Mouse (Mus musculus) myocyte (in vitro differentiated cells): ENCODE measurements around the gene Nubp1. TPM values are rescaled to one million over a fixed set of nuclear protein-coding genes. Genes with fewer than 3 reads are reported as not detected.

Experiments used
- H3K27me3 ChIP-seq: one replicate; pipeline ENCODE4 v1.6.1; 2011; ENCODE audit not compliant: control insufficient read depth, insufficient read depth, insufficient read length
- H3K36me3 ChIP-seq: one replicate; pipeline ENCODE4 v1.6.1; 2011; ENCODE audit not compliant: control insufficient read depth, insufficient read depth
- H3K4me2 ChIP-seq: one replicate; pipeline ENCODE4 v1.6.1; 2011; ENCODE audit warnings: low read depth, control low read depth
- H3K4me3 ChIP-seq: one replicate; pipeline ENCODE4 v1.5.1; 2011; ENCODE audit warnings: mild to moderate bottlenecking, control low read depth, moderate library complexity
- H3K79me2 ChIP-seq: one replicate; pipeline ENCODE4 v1.6.1; 2011; ENCODE audit not compliant: control insufficient read depth, insufficient read depth
- H3ac ChIP-seq: one replicate; pipeline ENCODE4 v1.6.1; 2011; ENCODE audit not compliant: control insufficient read depth, insufficient read length
- CEBPB ChIP-seq: IDR thresholded peaks from 2 replicates; pipeline ENCODE4 v1.6.1; 2011; ENCODE audit warnings: mild to moderate bottlenecking, moderate library complexity; ENCODE audit not compliant: poor library complexity, insufficient read depth, severe bottlenecking
- E2F4 ChIP-seq: IDR thresholded peaks from one replicate; pipeline ENCODE4 v1.6.1; 2011; ENCODE audit warnings: mild to moderate bottlenecking, control low read depth, moderate library complexity; ENCODE audit not compliant: insufficient read depth
- MAX ChIP-seq: IDR thresholded peaks from one replicate; pipeline ENCODE4 v1.6.1; 2011; ENCODE audit warnings: low read depth, mild to moderate bottlenecking, control low read depth
- MYOD1 ChIP-seq, 3 experiments: IDR thresholded peaks; one replicate each; pipeline ENCODE4 v1.6.1; 2011; ENCODE audit warnings: control low read depth in 2 of 3, low read depth in 2 of 3, mild to moderate bottlenecking in 2 of 3, moderate library complexity in 1 of 3; ENCODE audit not compliant: insufficient read length in 2 of 3, control insufficient read depth in 1 of 3
- MYOG ChIP-seq, 3 experiments: IDR thresholded peaks; one replicate each; pipeline ENCODE4 v1.6.1; 2011; ENCODE audit warnings: control low read depth in 2 of 3, low read depth in 2 of 3, mild to moderate bottlenecking in 2 of 3; ENCODE audit not compliant: insufficient read length in 2 of 3, control insufficient read depth in 1 of 3, insufficient read depth in 1 of 3
- POLR2A ChIP-seq: IDR thresholded peaks from one replicate; pipeline ENCODE4 v1.6.1; 2011; ENCODE audit warnings: low read depth, mild to moderate bottlenecking, control low read depth, moderate library complexity; ENCODE audit not compliant: insufficient read length
- POLR2AphosphoS2 ChIP-seq: IDR thresholded peaks from one replicate; pipeline ENCODE4 v1.6.1; 2011; ENCODE audit warnings: low read depth, control low read depth; ENCODE audit not compliant: insufficient read length
- REST ChIP-seq: IDR thresholded peaks from one replicate; pipeline ENCODE4 v1.6.1; 2011; ENCODE audit warnings: mild to moderate bottlenecking, control low read depth, moderate library complexity; ENCODE audit not compliant: insufficient read depth, insufficient read length
- SRF ChIP-seq: IDR thresholded peaks from one replicate; pipeline ENCODE4 v1.6.1; 2011; ENCODE audit warnings: low read depth; ENCODE audit not compliant: control insufficient read depth, insufficient read length
- TCF12 ChIP-seq: IDR thresholded peaks from one replicate; pipeline ENCODE4 v1.6.1; 2011; ENCODE audit warnings: mild to moderate bottlenecking, control low read depth; ENCODE audit not compliant: poor library complexity, insufficient read depth, severe bottlenecking
- TCF3 ChIP-seq: IDR thresholded peaks from one replicate; pipeline ENCODE4 v1.6.1; 2011; ENCODE audit warnings: low read depth, control low read depth; ENCODE audit not compliant: insufficient read length
- USF1 ChIP-seq: IDR thresholded peaks from one replicate; pipeline ENCODE4 v1.6.1; 2011; ENCODE audit warnings: low read depth, mild to moderate bottlenecking, control low read depth, moderate library complexity
- polyA plus RNA-seq: library from polyadenylated mRNA; unstranded; fragments of >200 nt; fragmentation: generic; extraction: Trizol; gene quantifications from one replicate; pipeline ENCODE4 v1.2.1, GENCODE M21; 2012; ENCODE audit warnings: missing spikeins

The Nubp1 gene
- 38.8 TPM for polyA plus RNA-seq

DNA sequence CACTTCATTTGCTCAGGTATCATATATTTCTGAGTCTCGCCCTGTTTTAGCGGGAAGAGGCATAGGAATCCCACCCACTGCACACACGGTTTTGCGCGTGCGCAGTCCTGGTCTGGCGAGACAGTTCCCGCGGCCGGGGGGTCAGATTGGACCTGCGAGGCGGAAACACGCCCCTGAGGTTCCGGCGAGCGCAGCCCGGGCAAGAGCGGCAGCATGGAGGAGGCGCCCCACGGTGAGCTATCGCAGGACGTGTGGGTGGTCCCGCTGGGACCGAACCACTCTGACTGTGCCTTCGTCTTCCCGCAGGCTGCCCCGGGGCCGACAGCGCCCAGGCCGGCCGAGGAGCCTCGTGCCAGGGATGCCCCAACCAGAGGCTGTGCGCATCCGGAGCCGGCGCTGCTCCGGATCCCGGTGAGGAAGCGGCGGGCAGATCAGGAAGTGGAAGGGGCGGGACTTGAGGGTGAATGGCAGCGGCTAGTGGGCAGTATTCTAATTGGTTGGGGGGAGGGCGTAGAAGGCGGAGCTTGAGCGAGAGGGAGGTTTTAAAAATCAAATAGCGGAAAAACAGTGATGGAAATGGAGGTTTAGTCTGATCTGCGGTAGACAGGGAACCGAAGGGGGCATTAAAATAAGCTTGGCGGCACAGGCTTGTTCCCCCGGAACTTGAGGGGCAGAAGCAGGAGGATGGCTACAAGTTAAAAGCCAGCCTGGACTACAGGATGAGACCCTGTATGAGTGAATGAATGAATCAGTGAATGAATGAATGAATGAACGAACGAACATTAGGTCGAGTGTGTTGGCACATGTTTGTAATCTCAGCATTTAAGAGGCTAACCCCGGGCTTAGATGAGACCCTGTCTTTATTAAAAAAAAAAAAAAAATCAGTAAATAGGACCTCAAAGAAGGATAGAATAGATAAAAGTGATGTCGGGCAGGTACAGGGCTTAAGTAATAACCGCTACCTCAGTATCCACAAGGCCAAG, at the start of gene Nubp1:
Gene Nubp1 (plus strand): TSS at position 185 of the 983 bp plus-strand sequence.
- peak within 1 kb of the TSS; percentile 43 for H3K4me3 ChIP-seq
- H3K36me3 ChIP-seq: no peaks in the 10 kb centered on the region
- H3K79me2 ChIP-seq: peaks cover 8% of the 10 kb centered on the region
- TF ChIP-seq POLR2AphosphoS2 (peak; percentile 93), E2F4 (peak; percentile 90), USF1 (no peak), CEBPB (no peak), REST (no peak), POLR2A (peak; percentile 95), TCF12 (no peak), MYOG (IDR thresholded peaks at IDR 0.05; ENCODE audit: control insufficient read depth in 1 of 3, insufficient read depth in 1 of 3, insufficient read length in 2 of 3, low read depth in 2 of 3) (peak in 1 of 3 experiments; percentile 5), TCF3 (no peak), MAX (no peak), SRF (no peak), MYOD1 (IDR thresholded peaks at IDR 0.05; ENCODE audit: control insufficient read depth in 1 of 3, insufficient read length in 2 of 3, low read depth in 2 of 3) (no peak)
- H3K4me2 ChIP-seq: peak within 1 kb of the TSS; percentile 98
- no peaks in the 10 kb centered on the region for H3K27me3 ChIP-seq
- peak within 1 kb of the TSS; percentile 75 for H3ac ChIP-seq

DNA sequence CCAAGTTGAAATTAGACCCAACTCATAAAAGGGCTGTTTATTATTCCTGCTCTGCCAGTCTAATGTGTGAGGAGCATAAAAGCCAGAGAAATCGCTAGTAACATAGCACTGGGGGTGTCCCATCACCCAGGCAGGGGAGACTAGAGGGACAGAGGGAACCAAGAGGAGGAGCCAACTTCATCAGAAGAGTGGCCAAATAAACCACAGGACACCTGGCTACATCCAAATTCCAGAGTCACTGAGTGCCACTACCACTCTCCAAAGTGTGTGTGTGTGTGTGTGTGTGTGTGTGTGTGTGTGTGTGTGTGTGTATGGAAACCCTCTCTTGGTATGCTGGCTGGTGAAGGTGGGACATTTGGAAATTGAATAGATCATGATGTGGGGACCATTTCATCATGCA, 48.7 kb upstream of the Nubp1 start:
- TF ChIP-seq TCF3 (no peak), MYOD1 (IDR thresholded peaks at IDR 0.05; ENCODE audit: control insufficient read depth in 1 of 3, insufficient read length in 2 of 3, low read depth in 2 of 3) (peak in 1 of 3 experiments; percentile 15)
- Histone ChIP-seq H3K79me2 (no peaks in the 10 kb centered on the region), H3ac (no peak overlapping the region), H3K4me2 (no peak overlapping the region), H3K36me3 (no peaks in the 10 kb centered on the region), H3K4me3 (no peak overlapping the region), H3K27me3 (no peaks in the 10 kb centered on the region)

DNA sequence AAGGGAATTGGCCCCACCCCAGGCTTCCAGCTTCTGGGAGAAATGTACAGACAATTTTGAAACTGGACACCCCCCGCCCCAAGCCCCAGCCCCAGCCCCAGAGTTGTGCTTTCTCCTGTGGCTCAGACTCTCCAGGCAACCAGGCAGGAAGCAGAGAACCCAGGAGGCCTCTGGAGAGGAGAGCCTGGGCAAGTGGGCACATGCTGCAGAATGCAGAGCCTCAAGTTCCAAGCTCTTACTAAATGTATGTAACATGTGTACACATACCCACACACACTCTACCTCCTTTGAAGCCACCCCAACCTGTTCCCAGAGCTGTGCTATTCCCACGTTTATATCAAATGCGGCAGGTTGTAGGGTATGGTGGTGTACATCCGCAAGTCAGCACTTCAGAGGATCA, 46.0 kb upstream of the Nubp1 start:
- Histone ChIP-seq H3ac (no peak overlapping the region), H3K79me2 (no peaks in the 10 kb centered on the region), H3K36me3 (no peaks in the 10 kb centered on the region), H3K4me3 (no peak overlapping the region), H3K4me2 (peak overlapping the region; percentile 63), H3K27me3 (no peaks in the 10 kb centered on the region)
- TF ChIP-seq REST (no peak), POLR2AphosphoS2 (no peak), USF1 (no peak), SRF (no peak), TCF12 (no peak), E2F4 (no peak), TCF3 (no peak), MYOG (IDR thresholded peaks at IDR 0.05; ENCODE audit: control insufficient read depth in 1 of 3, insufficient read depth in 1 of 3, insufficient read length in 2 of 3, low read depth in 2 of 3) (no peak), MAX (no peak), CEBPB (no peak), MYOD1 (IDR thresholded peaks at IDR 0.05; ENCODE audit: control insufficient read depth in 1 of 3, insufficient read length in 2 of 3, low read depth in 2 of 3) (no peak), POLR2A (no peak)

DNA sequence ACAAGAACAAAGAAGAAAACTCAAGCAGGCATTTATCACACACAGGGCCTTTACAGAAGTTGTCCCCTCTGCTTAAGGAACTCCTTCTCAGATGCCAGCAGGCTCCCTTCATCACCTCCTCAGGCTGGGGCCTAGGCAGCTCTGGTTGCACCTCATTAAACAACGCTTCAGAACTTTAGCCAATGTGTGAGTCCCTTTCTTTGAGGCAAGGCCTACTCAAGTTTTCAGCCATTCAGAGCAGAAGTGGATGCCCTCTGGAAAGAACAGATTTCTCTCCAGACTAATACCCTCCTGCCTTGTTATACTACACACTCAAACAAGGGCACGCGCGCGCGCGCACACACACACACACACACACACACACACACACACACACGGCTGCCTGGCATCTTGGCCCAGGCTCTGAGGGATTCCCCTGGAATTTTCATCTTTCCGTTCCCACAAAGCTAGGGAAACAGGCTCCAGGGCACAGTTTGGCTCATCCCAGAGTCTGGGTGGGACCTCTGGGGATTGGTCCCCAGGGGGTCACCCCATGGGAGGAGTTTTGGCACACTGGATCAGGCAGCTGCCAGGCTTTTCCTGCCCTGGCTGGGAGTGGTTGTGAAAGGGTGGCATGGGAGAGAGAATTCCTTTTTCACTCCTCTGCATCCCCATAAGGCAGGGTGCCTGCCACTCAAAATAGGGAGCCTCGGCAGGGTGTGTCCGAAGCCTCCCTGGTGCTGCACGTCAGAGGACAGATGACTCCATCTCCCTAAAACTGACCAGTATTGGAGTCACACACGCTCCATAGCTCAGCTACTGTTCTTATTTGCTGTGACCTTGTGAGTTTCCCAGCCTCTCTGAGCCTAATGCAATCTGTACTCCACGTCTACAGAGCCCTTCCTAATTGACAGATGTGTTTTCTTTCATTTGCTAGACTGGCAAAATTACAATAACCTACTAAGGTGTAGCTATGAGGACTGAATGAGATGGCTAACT, 45.2 kb upstream of the Nubp1 start:
- no peak overlapping the region for H3K4me3 ChIP-seq
- H3K36me3 ChIP-seq: no peaks in the 10 kb centered on the region
- H3K79me2 ChIP-seq: no peaks in the 10 kb centered on the region
- H3ac ChIP-seq: no peak overlapping the region
- TF ChIP-seq CEBPB (no peak), E2F4 (no peak), MAX (no peak), POLR2A (peak; percentile 63), MYOD1 (IDR thresholded peaks at IDR 0.05; ENCODE audit: control insufficient read depth in 1 of 3, insufficient read length in 2 of 3, low read depth in 2 of 3) (peak in 2 of 3 experiments; percentile 9 to 51), POLR2AphosphoS2 (peak; percentile 58), SRF (peak; percentile 64), TCF12 (peak; percentile 33), MYOG (IDR thresholded peaks at IDR 0.05; ENCODE audit: control insufficient read depth in 1 of 3, insufficient read depth in 1 of 3, insufficient read length in 2 of 3, low read depth in 2 of 3) (peak; percentile 8 to 57 (median 16))
- peak overlapping the region; percentile 74 for H3K4me2 ChIP-seq
- H3K27me3 ChIP-seq: no peaks in the 10 kb centered on the region
